14 mouse cellular contexts compared by ENCODE assay signal in genomic region chr7:66769902-66770301, GRCm38 (mm10).
"Had no signal": no experiment of that assay in that cellular context is flagged by ENCODE, and none has a peak within 500 bp of the region (broad histone marks: within the 10 kb centered on the region; RNA-seq: fewer than 3 reads in every experiment).

No protein-coding gene starts in this region.

- DNase-seq: kidney, postnatal 36 days; layer of hippocampus, adult 9-11 months; layer of hippocampus, postnatal 36 days; left cerebral cortex, postnatal 4 days; lung, adult 2 months; lung, postnatal 36 days; thymus, postnatal 4 days had no signal

- H3K36me3 ChIP-seq: limb, embryonic 13.5 days; liver, embryonic 15.5 days; midbrain, embryonic 13.5 days; neural tube, embryonic 15.5 days had no signal

- H3K9me3 ChIP-seq: limb, embryonic 13.5 days; liver, embryonic 15.5 days; midbrain, embryonic 13.5 days; neural tube, embryonic 15.5 days had no signal

- H3K4me2 ChIP-seq: limb, embryonic 13.5 days; liver, embryonic 11.5 days; liver, embryonic 15.5 days; midbrain, embryonic 13.5 days; neural tube, embryonic 15.5 days had no signal

- H3K9ac ChIP-seq: limb, embryonic 13.5 days; liver, embryonic 15.5 days; midbrain, embryonic 13.5 days; neural tube, embryonic 15.5 days had no signal

- H3K4me3 ChIP-seq: limb, embryonic 13.5 days; liver, embryonic 15.5 days; midbrain, embryonic 13.5 days; neural tube, embryonic 15.5 days had no signal

- H3K27ac ChIP-seq: kidney, postnatal 0 days; limb, embryonic 13.5 days; liver, embryonic 15.5 days; midbrain, embryonic 13.5 days; neural tube, embryonic 15.5 days had no signal

- ATAC-seq: lung, postnatal 0 days; midbrain, embryonic 13.5 days had no signal

- H3K27me3 ChIP-seq: limb, embryonic 13.5 days; liver, embryonic 15.5 days; midbrain, embryonic 13.5 days; neural tube, embryonic 15.5 days had no signal

- H3K4me1 ChIP-seq: liver, embryonic 15.5 days; midbrain, embryonic 13.5 days; neural tube, embryonic 15.5 days had no signal
